Mouse (Mus musculus) embryonic fibroblast, embryonic 13.5 days (primary cell): ENCODE data around the gene Rftn1. TPM values are rescaled to one million over a fixed set of nuclear protein-coding genes. Genes with fewer than 3 reads are reported as not detected.

Source experiments
- H3K27ac ChIP-seq: 2 replicates; pipeline ENCODE4 v1.5.1; 2012; ENCODE audit warnings: low read length, control low read depth, inconsistent platforms; ENCODE audit not compliant: insufficient read depth
- H3K4me1 ChIP-seq: 2 replicates; pipeline ENCODE4 v1.6.1; 2011; ENCODE audit warnings: low read length; ENCODE audit not compliant: control insufficient read depth, insufficient read depth
- H3K4me3 ChIP-seq: 2 replicates; pipeline ENCODE4 v1.5.1; 2011; ENCODE audit warnings: mild to moderate bottlenecking, control low read depth, low read length; ENCODE audit not compliant: insufficient read depth
- CTCF ChIP-seq: IDR thresholded peaks from 2 replicates; pipeline ENCODE4 v1.5.1; 2011; ENCODE audit warnings: mild to moderate bottlenecking, control low read depth, low read length, moderate library complexity, borderline replicate concordance; ENCODE audit not compliant: insufficient read depth
- POLR2A ChIP-seq: IDR thresholded peaks from 2 replicates; pipeline ENCODE4 v1.6.1; 2011; ENCODE audit warnings: low read depth, mild to moderate bottlenecking, control low read depth, low read length, moderate library complexity
- polyA plus RNA-seq: library from polyadenylated mRNA; stranded (reverse); fragments of >200 nt; gene quantifications from 2 replicates; pipeline ENCODE4 v1.2.4, GENCODE M21; 2011; ENCODE audit warnings: low read depth; ENCODE audit not compliant: missing spikeins, insufficient read length

The Rftn1 gene
- polyA plus RNA-seq, 1 experiment = 15.1 TPM

- TF ChIP-seq POLR2A (no peak), CTCF (no peak)
- H3K4me1 ChIP-seq = no peaks in the 10 kb centered on the region; the same call in 1 of the 2 replicates
- no peak overlapping the region for H3K4me3 ChIP-seq
- no peak overlapping the region for H3K27ac ChIP-seq
These were observed 103.6 kb downstream of the Rftn1 start for GRCm38 (mm10) chr17:50086887-50087286.

DNA sequence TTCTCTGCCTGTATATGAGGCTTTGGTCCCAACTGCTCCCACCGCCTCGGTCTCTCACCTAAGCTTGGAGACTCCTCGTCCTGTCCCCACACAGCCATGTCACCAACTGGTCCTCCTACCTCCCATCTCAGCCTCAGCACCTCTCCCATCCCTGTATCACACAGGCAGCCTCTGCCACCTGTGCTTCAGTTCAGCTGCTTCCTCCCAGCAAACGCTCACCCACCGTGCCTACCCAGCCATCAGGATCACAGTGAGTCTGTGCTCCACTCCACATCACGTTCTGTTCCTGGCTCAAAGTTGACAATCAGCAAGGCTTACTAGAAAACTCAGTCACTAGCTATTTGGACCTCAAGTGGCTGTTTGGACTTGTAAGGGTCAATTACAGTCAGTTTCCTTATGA, 105.8 kb downstream of the Rftn1 start:
- no peak overlapping the region for H3K4me3 ChIP-seq

GRCm38 (mm10) chr17:50083937-50084336, 106.5 kb downstream of the Rftn1 start:
- Histone ChIP-seq H3K4me3 (no peak overlapping the region), H3K27ac (no peak overlapping the region), H3K4me1 (no peaks in the 10 kb centered on the region)
- TF ChIP-seq CTCF (no peak), POLR2A (no peak)

More for the DNA sequence above, 105.8 kb downstream of the Rftn1 start:
- TF ChIP-seq POLR2A (no peak), CTCF (no peak)
- no peak overlapping the region for H3K27ac ChIP-seq
- no peaks in the 10 kb centered on the region for H3K4me1 ChIP-seq

DNA sequence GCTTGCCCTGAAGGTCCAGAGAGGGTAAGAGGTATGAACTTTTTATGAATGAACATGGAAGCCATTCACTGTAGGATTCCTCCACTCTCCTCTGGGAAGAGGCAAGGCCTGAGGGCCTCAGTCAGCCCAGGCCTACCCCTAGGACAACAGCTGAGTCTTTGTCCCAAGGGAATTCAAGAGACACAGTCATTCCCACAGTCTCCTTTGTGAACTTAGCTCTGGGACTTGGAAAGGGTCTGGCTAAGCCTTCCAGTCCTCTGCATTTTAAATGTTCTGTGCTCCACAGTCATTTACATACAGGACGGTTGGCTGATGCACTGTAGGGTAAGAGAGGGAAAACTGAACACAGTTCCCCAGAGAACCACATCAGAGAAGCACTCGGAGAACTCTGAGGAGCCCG, 107.5 kb downstream of the Rftn1 start:
- no peak for TF ChIP-seq CTCF
- no peak for TF ChIP-seq POLR2A
- H3K27ac ChIP-seq = no peak overlapping the region
- no peak overlapping the region for H3K4me3 ChIP-seq
- no peaks in the 10 kb centered on the region for H3K4me1 ChIP-seq

- TF ChIP-seq CTCF (no peak), POLR2A (no peak)
These were observed 108.8 kb downstream of the Rftn1 start for GRCm38 (mm10) chr17:50081647-50082046.

GRCm38 (mm10) chr17:50080991-50081390, 109.5 kb downstream of the Rftn1 start:
- TF ChIP-seq CTCF (no peak), POLR2A (no peak)
- no peak overlapping the region for H3K4me3 ChIP-seq
- no peaks in the 10 kb centered on the region for H3K4me1 ChIP-seq
- H3K27ac ChIP-seq = no peak overlapping the region

More at GRCm38 (mm10) chr17:50081647-50082046, 108.8 kb downstream of the Rftn1 start:
- Histone ChIP-seq H3K4me1 (no peaks in the 10 kb centered on the region), H3K27ac (no peak overlapping the region), H3K4me3 (no peak overlapping the region)

- no peak overlapping the region for H3K27ac ChIP-seq
- no peak for TF ChIP-seq POLR2A
- H3K4me1 ChIP-seq = no peaks in the 10 kb centered on the region
- no peak overlapping the region for H3K4me3 ChIP-seq
These were observed 111.7 kb downstream of the Rftn1 start for GRCm38 (mm10) chr17:50078749-50079148.

GRCm38 (mm10) chr17:50072982-50073965, 117.2 kb downstream of the Rftn1 start:
- H3K4me1 ChIP-seq = no peaks in the 10 kb centered on the region
- no peak overlapping the region for H3K4me3 ChIP-seq
- no peak for TF ChIP-seq POLR2A
- no peak for TF ChIP-seq CTCF
- no peak overlapping the region for H3K27ac ChIP-seq

GRCm38 (mm10) chr17:50071602-50071988, 118.9 kb downstream of the Rftn1 start:
- H3K27ac ChIP-seq = no peak overlapping the region
- no peaks in the 10 kb centered on the region for H3K4me1 ChIP-seq
- no peak for TF ChIP-seq CTCF
- no peak for TF ChIP-seq POLR2A
- H3K4me3 ChIP-seq = no peak overlapping the region
